Mouse (Mus musculus) 416B (cell line): ENCODE data around the gene Ndufb4.

ENCODE experiments used
- DNase-seq: peaks from one replicate; pipeline ENCODE4 v3.0.0; 2011; ENCODE audit warnings: low read depth

Gene Ndufb4

GRCm38 (mm10) chr16:37635095-37635494 is 19.2 kb downstream of the Ndufb4 start:
- no peak for DNase-seq

GRCm38 (mm10) chr16:37634578-37634977 is 19.7 kb downstream of the Ndufb4 start:
- DNase-seq = no peak

GRCm38 (mm10) chr16:37629011-37629410 is 25.2 kb downstream of the Ndufb4 start:
- DNase-seq = no peak

- DNase-seq = no peak
These were observed 25.9 kb downstream of the Ndufb4 start for GRCm38 (mm10) chr16:37628336-37628735.

GRCm38 (mm10) chr16:37626388-37626949 is 27.8 kb downstream of the Ndufb4 start:
- DNase-seq = no peak

- no peak for DNase-seq
These were observed 31.3 kb downstream of the Ndufb4 start for GRCm38 (mm10) chr16:37622919-37623318.

- no peak for DNase-seq
These were observed 31.9 kb downstream of the Ndufb4 start for GRCm38 (mm10) chr16:37622403-37622802.

- DNase-seq = no peak
These were observed 36.6 kb downstream of the Ndufb4 start for GRCm38 (mm10) chr16:37617695-37618094.

GRCm38 (mm10) chr16:37616104-37616503 is 38.1 kb downstream of the Ndufb4 start:
- DNase-seq = no peak

- DNase-seq = no peak
These were observed 38.8 kb downstream of the Ndufb4 start for GRCm38 (mm10) chr16:37615429-37615828.

GRCm38 (mm10) chr16:37614540-37614939 is 39.7 kb downstream of the Ndufb4 start:
- DNase-seq = no peak

- no peak for DNase-seq
These were observed 42.2 kb downstream of the Ndufb4 start for GRCm38 (mm10) chr16:37612013-37612412.

- no peak for DNase-seq
These were observed 43.2 kb downstream of the Ndufb4 start for GRCm38 (mm10) chr16:37611072-37611471.

GRCm38 (mm10) chr16:37610333-37610732 is 43.9 kb downstream of the Ndufb4 start:
- DNase-seq = no peak

GRCm38 (mm10) chr16:37604243-37604642 is 50.0 kb downstream of the Ndufb4 start:
- no peak for DNase-seq

GRCm38 (mm10) chr16:37603431-37603830 is 50.8 kb downstream of the Ndufb4 start:
- DNase-seq = no peak

- DNase-seq = no peak
These were observed 54.9 kb downstream of the Ndufb4 start for GRCm38 (mm10) chr16:37599326-37599725.

GRCm38 (mm10) chr16:37598463-37598862 is 55.8 kb downstream of the Ndufb4 start:
- no peak for DNase-seq

- no peak for DNase-seq
These were observed 56.8 kb downstream of the Ndufb4 start for GRCm38 (mm10) chr16:37597412-37597811.
